Mouse (Mus musculus): ENCODE results near the gene Shpk. TPM values are rescaled to one million over a fixed set of nuclear protein-coding genes. Genes with fewer than 3 reads are reported as not detected.

Gene Shpk
- polyA plus RNA-seq, 1 experiment, result 2.0 TPM

DNA sequence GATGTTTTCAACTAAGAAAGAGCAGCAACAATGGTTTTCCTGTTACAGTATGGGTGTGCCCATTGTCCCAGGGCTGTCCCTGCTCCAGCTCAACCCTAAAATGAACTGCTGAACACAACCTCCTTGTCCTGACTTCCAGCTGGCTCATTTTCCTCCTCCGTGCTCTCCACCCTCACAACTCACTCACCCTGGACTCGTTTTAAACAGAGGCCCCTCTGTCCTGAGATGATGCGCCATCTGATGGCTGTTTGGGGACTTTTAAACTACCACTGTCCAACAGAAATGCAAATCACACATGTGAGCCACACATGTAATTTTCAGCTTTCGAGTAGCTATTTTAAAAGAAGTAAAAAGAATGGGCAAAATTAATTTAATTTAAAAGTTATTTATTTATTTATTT lies 2.3 kb downstream of the Shpk start:
- DNase-seq (ENCODE audit: low read depth), result peak; percentile 4
- TF ChIP-seq POLR2A (IDR thresholded peaks at IDR 0.05; ENCODE audit: borderline replicate concordance, extremely low read depth, insufficient read depth, insufficient read length, poor library complexity, severe bottlenecking), result no peak
- no peak for TF ChIP-seq CTCF (IDR thresholded peaks at IDR 0.05; ENCODE audit: borderline replicate concordance, extremely low read depth, insufficient read depth, insufficient read length)

DNA sequence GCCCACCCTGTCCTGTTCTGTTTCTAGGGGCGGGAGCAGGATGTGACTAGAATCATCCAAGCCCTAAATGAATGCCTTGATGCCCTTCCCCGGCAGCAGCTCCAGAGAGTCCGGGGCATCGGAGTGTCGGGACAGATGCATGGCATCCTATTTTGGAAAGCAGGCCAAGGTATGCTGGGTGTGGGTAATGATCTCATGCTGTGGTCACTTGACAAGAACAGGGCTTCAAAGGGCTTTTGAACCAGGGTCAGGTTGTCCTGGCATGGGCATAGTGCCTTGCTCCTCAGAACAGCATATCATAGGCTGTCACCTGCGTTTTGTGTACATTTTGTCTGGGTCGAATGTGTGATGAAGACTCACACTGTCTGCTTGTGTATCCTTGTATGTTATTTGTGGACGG lies 4.6 kb downstream of the Shpk start:
- no peak for DNase-seq (ENCODE audit: low read depth)
- TF ChIP-seq CTCF (IDR thresholded peaks at IDR 0.05; ENCODE audit: borderline replicate concordance, extremely low read depth, insufficient read depth, insufficient read length) (no peak), POLR2A (IDR thresholded peaks at IDR 0.05; ENCODE audit: borderline replicate concordance, extremely low read depth, insufficient read depth, insufficient read length, poor library complexity, severe bottlenecking) (no peak)

DNA sequence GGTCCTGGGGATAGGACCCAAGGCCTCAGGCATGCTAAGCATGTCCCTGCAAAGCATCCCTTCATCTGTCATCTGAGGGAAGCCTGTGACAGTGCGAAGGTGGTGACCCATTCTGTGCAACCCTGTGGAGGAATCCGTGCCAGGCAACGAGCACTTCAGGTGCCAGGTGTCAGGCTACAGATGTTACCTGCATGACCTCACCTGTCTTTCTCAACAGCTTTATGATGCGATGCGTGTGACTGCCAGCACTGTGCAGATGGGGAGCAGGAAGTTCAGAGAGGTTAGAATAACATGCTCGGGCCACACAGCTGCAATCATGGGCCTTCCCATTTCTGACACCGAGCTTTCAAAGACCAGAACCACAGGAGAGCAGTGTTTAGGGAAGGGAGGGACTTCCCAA lies 5.9 kb downstream of the Shpk start:
- no peak for DNase-seq (ENCODE audit: low read depth)
- TF ChIP-seq POLR2A (IDR thresholded peaks at IDR 0.05; ENCODE audit: borderline replicate concordance, extremely low read depth, insufficient read depth, insufficient read length, poor library complexity, severe bottlenecking) (no peak), CTCF (IDR thresholded peaks at IDR 0.05; ENCODE audit: borderline replicate concordance, extremely low read depth, insufficient read depth, insufficient read length) (no peak)

DNA sequence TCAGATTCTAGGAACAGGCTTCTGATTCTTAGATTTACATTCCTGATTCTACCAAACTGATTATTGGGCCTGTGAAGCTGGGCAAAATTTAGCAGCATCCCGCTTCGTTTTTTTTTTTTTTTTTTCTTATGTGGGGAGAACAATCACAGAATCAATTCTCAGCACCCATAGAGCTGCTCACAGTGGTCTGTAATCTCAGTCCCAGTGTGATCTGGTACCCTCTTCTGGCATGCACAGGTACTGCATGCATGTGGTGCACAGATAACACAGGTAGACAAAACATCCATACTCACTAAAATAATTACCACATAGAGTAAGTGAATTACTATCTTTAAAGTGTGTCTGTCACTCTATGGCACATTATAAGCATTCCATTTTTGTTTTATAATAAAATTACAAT lies 8.4 kb downstream of the Shpk start:
- no peak for TF ChIP-seq POLR2A (IDR thresholded peaks at IDR 0.05; ENCODE audit: borderline replicate concordance, extremely low read depth, insufficient read depth, insufficient read length, poor library complexity, severe bottlenecking)
- TF ChIP-seq CTCF (IDR thresholded peaks at IDR 0.05; ENCODE audit: borderline replicate concordance, extremely low read depth, insufficient read depth, insufficient read length), result no peak; the same call in 1 of the 2 replicates
- DNase-seq (ENCODE audit: low read depth), result no peak

DNA sequence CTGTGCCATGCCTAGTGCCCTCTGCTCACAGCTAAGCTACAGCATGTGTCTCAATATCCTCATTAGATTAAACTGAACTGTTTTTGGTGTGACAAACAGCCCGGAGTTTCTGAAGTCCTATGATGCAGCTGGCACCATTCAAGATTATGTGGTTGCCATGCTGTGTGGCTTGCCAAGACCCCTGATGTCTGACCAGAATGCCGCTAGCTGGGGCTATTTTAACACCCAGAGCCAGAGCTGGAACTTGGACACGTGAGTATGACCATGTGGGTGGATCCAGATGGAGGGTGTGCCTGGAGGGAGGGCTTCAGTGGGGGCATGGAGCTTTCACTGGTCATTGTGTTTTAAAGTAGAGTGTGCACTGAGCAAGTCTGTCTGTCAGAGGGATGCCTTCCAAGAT lies 14.7 kb downstream of the Shpk start:
- DNase-seq (ENCODE audit: low read depth), result no peak
- no peak for TF ChIP-seq POLR2A (IDR thresholded peaks at IDR 0.05; ENCODE audit: borderline replicate concordance, extremely low read depth, insufficient read depth, insufficient read length, poor library complexity, severe bottlenecking)
- TF ChIP-seq CTCF (IDR thresholded peaks at IDR 0.05; ENCODE audit: borderline replicate concordance, extremely low read depth, insufficient read depth, insufficient read length), result no peak

DNA sequence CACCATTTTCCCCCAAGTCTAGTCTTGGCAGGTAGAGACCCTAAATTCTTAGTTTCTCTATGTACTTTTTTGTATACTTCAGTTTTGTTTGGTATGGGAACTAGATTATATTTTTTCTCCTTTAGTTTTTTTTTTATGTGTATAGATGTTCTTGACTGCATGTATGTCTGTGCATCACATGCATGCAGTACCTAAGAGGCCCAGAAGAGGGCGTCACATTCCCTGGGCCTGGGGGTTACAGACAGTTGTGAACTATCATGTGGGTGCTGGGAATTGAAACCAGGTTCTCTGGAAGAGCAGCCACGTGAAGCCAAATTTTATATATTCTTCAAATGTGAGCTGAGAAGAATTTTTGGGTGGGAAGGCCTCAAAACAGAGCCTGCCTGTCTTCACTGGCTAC lies 20.4 kb downstream of the Shpk start:
- TF ChIP-seq CTCF (IDR thresholded peaks at IDR 0.05; ENCODE audit: borderline replicate concordance, extremely low read depth, insufficient read depth, insufficient read length), result peak; percentile 6; the same call in 1 of the 2 replicates
- no peak for TF ChIP-seq POLR2A (IDR thresholded peaks at IDR 0.05; ENCODE audit: borderline replicate concordance, extremely low read depth, insufficient read depth, insufficient read length, poor library complexity, severe bottlenecking)
- no peak for DNase-seq (ENCODE audit: low read depth)

DNA sequence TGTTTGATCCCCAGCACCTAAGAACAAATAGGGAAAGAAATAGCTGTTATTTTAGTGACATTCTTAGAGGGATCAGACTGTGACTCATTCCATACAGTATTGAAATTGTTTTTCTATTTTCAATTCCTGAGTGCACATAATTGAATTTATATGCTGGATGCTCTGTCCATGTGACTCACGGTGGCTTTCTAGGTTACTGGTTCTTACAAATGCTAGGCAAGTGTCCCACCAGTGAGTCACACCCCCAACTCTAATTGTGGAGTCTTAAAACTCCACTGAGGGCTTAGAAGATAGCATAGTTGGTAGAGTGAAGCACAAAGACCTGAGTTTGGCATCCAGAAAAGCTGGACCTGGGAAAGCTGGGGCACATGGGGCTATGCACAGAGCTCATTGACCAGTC lies 21.4 kb downstream of the Shpk start:
- DNase-seq (ENCODE audit: low read depth), result no peak
- TF ChIP-seq CTCF (IDR thresholded peaks at IDR 0.05; ENCODE audit: borderline replicate concordance, extremely low read depth, insufficient read depth, insufficient read length), result no peak
- TF ChIP-seq POLR2A (IDR thresholded peaks at IDR 0.05; ENCODE audit: borderline replicate concordance, extremely low read depth, insufficient read depth, insufficient read length, poor library complexity, severe bottlenecking), result no peak

DNA sequence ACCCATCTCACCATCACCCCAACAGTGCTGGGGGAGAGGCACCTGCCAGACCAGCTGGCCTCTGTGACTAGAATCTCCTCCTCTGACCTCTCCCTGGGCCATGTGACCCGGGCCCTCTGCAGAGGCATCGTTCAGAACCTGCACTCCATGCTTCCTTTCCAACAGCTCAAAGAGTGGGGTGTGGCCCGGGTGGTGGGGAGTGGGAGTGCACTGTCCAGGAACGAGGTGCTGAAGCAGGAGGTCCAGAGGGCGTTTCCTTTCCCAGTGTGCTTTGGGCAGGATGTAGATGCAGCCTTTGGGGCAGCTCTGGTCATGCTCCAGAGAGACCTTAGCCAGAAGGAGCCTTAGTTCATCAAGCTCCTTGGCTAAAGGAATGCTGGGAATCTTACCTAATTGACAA lies 23.6 kb downstream of the Shpk start:
- TF ChIP-seq POLR2A (IDR thresholded peaks at IDR 0.05; ENCODE audit: borderline replicate concordance, extremely low read depth, insufficient read depth, insufficient read length, poor library complexity, severe bottlenecking), result no peak
- TF ChIP-seq CTCF (IDR thresholded peaks at IDR 0.05; ENCODE audit: borderline replicate concordance, extremely low read depth, insufficient read depth, insufficient read length), result no peak
- no peak for DNase-seq (ENCODE audit: low read depth)

DNA sequence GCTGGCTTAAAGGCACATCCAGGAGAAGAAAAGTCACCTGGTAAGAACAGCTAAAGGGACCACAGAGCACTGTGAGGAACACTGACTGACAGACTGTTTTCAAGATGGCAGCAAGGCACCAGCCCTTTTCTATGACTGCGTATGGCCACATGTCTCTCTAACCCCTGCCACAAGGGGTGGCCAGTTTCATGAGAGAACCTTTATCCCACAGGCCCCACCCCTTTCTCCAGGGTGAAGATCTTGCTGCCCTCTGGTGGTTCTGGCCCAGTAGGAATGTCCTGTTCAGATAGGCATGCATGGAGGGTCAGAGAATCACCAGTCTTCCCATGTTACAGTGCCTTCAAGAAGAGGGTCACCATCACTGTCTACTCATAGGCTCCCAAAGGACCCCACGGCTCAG lies 24.7 kb downstream of the Shpk start:
- TF ChIP-seq CTCF (IDR thresholded peaks at IDR 0.05; ENCODE audit: borderline replicate concordance, extremely low read depth, insufficient read depth, insufficient read length) (no peak), POLR2A (IDR thresholded peaks at IDR 0.05; ENCODE audit: borderline replicate concordance, extremely low read depth, insufficient read depth, insufficient read length, poor library complexity, severe bottlenecking) (no peak)
- no peak for DNase-seq (ENCODE audit: low read depth)

DNA sequence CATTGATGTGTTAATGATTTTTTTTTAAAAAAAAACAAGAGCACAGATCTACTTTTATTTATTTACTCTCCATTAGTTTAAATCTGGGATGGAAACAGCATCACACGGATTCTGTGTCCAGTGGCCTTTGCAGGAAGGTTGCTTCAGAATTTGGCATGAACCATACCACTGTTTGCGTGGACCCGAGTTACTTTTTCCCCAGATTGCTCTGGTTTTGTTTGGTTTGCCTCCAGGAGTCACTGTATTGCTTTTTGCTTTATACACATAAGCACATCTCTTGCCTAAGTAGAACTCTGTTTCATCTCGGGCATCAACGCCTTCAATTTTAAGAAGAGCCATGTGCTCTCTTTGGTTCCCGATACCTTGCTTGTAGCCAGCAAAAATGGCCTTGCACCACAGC lies 26.6 kb downstream of the Shpk start:
- TF ChIP-seq CTCF (IDR thresholded peaks at IDR 0.05; ENCODE audit: borderline replicate concordance, extremely low read depth, insufficient read depth, insufficient read length) (no peak), POLR2A (IDR thresholded peaks at IDR 0.05; ENCODE audit: borderline replicate concordance, extremely low read depth, insufficient read depth, insufficient read length, poor library complexity, severe bottlenecking) (no peak)
- DNase-seq (ENCODE audit: low read depth), result no peak

DNA sequence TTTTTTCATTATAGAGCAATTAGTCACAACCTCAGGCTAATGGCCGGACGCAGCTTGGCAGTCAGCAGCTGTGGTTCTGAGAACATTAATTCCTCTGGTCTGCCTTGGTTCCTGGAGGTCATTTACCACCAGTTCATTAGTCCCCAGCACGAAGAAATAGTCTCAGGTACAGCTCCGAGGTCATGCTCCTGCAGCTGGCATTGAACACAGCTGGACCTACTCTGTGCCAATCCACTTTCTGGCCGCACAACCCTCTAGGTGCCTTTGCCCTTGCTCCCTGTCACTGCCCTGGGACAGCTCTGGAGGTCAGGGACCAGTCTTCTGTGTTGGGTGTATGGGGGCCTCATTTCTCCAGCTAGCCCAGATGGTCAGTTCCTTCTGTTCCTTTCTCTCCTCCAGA lies 29.6 kb downstream of the Shpk start:
- no peak for DNase-seq (ENCODE audit: low read depth)
- TF ChIP-seq CTCF (IDR thresholded peaks at IDR 0.05; ENCODE audit: borderline replicate concordance, extremely low read depth, insufficient read depth, insufficient read length), result no peak
- TF ChIP-seq POLR2A (IDR thresholded peaks at IDR 0.05; ENCODE audit: borderline replicate concordance, extremely low read depth, insufficient read depth, insufficient read length, poor library complexity, severe bottlenecking), result no peak

DNA sequence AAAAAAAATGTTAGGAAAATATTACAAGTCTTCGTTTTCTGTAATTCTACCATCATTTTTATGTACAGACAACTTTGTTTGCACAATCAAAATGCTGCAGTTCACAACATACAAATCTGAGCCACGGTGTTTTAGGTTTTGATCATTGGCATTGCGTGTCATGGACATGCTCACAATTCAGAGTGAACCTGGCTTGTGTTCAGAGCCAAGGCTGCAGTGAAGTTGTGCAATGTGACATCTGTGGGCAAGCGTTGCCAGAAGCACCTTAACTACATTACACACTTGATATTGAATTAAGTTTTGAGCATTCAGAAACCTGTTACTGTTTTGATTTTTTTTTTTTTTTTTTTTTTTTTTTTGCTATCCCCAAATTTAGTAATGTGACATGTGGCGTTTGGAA lies 30.8 kb downstream of the Shpk start:
- TF ChIP-seq CTCF (IDR thresholded peaks at IDR 0.05; ENCODE audit: borderline replicate concordance, extremely low read depth, insufficient read depth, insufficient read length) (no peak), POLR2A (IDR thresholded peaks at IDR 0.05; ENCODE audit: borderline replicate concordance, extremely low read depth, insufficient read depth, insufficient read length, poor library complexity, severe bottlenecking) (no peak)
- DNase-seq (ENCODE audit: low read depth), result no peak

DNA sequence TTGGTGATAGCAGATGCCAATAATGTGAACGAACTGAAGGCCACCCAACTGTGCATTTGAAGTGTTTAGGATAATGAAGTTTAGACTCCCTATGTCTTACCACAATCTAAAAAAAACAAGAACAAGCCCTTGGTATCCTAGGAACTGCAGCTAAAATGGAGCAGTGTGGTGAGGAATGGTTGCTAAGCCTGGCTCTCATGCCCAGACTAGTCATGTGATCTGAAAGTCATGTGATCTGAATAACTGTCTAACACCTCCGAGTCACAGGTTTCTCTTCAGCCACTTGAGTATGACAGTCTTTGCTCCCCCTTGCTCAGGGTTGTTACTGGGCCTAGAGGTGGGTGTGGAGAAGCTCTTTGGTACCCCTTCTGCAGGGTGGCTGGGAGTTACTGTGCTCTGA lies 33.3 kb downstream of the Shpk start:
- TF ChIP-seq CTCF (IDR thresholded peaks at IDR 0.05; ENCODE audit: borderline replicate concordance, extremely low read depth, insufficient read depth, insufficient read length) (no peak), POLR2A (IDR thresholded peaks at IDR 0.05; ENCODE audit: borderline replicate concordance, extremely low read depth, insufficient read depth, insufficient read length, poor library complexity, severe bottlenecking) (no peak)
- no peak for DNase-seq (ENCODE audit: low read depth)
